Mouse (Mus musculus) hindbrain, embryonic 10.5 days (tissue): Measurements from ENCODE around the gene Ddx42. TPM values are rescaled to one million over a fixed set of nuclear protein-coding genes. Genes with fewer than 3 reads are reported as not detected.

Experiments
- DNase-seq: peaks from one replicate; pipeline ENCODE4 v3.0.0-alpha.2; 2017; ENCODE audit warnings: low spot score
- H3K27ac ChIP-seq: fragments of 300-500 bp; sonication (generic); 2 replicates; pipeline ENCODE4 v1.5.1; 2016; ENCODE audit warnings: mild to moderate bottlenecking, moderate library complexity
- H3K27me3 ChIP-seq: fragments of 300-500 bp; sonication (generic); 2 replicates; pipeline ENCODE4 v1.6.1; 2016; ENCODE audit warnings: mild to moderate bottlenecking; ENCODE audit not compliant: poor library complexity, insufficient read depth, severe bottlenecking
- H3K36me3 ChIP-seq: fragments of 300-500 bp; sonication (generic); 2 replicates; pipeline ENCODE4 v1.6.1; 2016; ENCODE audit warnings: mild to moderate bottlenecking, moderate library complexity
- H3K4me1 ChIP-seq: fragments of 300-500 bp; sonication (generic); replicated peaks from 2 replicates; pipeline ENCODE4 v1.6.1; 2016; ENCODE audit warnings: mild to moderate bottlenecking
- H3K4me3 ChIP-seq: fragments of 300-500 bp; sonication (generic); 2 replicates; pipeline ENCODE4 v1.5.1; 2016; ENCODE audit warnings: mild to moderate bottlenecking, moderate library complexity
- H3K9me3 ChIP-seq: fragments of 300-500 bp; sonication (generic); 2 replicates; pipeline ENCODE4 v1.6.1; 2016; ENCODE audit warnings: mild to moderate bottlenecking, moderate library complexity
- WGBS: fragments of 180-500 bp; shearing (Covaris S2); methylation state at CpG from one replicate; pipeline ENCODE4 v1.1.7; 2016; 5-methylcytosine and 5-hydroxymethylcytosine counted together
- polyA plus RNA-seq: library from polyadenylated mRNA; unstranded; fragments of >200 nt; fragmentation: Nextera tagmentation; extraction: Ambion mirVana; gene quantifications from 2 replicates; pipeline ENCODE4 v1.2.1, GENCODE M21; 2016

Gene Ddx42
- polyA plus RNA-seq, 1 experiment from 2014 or later = 85.6 TPM

- Histone ChIP-seq H3K27me3 (peaks cover 12% of the 10 kb centered on the region; the same call in 1 of the 2 replicates), H3K4me1 (peaks cover 46% of the 10 kb centered on the region), H3K27ac (peak overlapping the region; percentile 17), H3K4me3 (no peak overlapping the region), H3K9me3 (no peaks in the 10 kb centered on the region), H3K36me3 (peaks cover 6% of the 10 kb centered on the region; the same call in 1 of the 2 replicates)
- WGBS = 90% methylated on average over 1 of the region's 1 CpGs
- DNase-seq = no peak
Measured at GRCm38 (mm10) chr11:106274374-106274773, 57.6 kb downstream of the Ddx42 start.

DNA sequence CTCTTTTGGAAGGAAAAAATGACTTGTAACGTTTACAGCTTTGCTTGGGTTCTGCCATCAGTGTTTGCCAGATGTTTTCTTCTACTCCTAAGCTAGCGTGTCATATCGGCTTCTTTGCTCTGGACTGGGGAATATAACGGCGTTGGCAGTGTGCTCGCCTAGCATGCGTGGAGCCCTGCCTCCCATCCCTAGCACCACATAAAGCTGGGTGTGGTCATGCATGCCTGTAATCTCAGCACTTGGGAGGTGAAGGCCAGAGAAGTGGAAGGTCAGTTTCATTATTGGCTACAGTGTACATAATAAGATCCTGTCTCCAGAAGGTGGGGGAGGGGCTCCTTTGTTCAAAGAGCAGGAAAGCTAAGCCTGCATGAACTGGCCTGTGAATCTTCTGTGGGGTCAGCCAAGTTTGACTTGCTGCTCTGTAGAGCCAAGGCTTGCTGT is 58.3 kb downstream of the Ddx42 start:
- H3K36me3 ChIP-seq = peaks cover 6% of the 10 kb centered on the region; the same call in 1 of the 2 replicates
- peaks cover 12% of the 10 kb centered on the region; the same call in 1 of the 2 replicates for H3K27me3 ChIP-seq
- DNase-seq = peak; percentile 21
- peak overlapping the region; percentile 17 for H3K27ac ChIP-seq
- H3K9me3 ChIP-seq = no peaks in the 10 kb centered on the region
- WGBS = 89% methylated on average over 7 of the region's 7 CpGs
- no peak overlapping the region for H3K4me3 ChIP-seq
- H3K4me1 ChIP-seq = peaks cover 44% of the 10 kb centered on the region

DNA sequence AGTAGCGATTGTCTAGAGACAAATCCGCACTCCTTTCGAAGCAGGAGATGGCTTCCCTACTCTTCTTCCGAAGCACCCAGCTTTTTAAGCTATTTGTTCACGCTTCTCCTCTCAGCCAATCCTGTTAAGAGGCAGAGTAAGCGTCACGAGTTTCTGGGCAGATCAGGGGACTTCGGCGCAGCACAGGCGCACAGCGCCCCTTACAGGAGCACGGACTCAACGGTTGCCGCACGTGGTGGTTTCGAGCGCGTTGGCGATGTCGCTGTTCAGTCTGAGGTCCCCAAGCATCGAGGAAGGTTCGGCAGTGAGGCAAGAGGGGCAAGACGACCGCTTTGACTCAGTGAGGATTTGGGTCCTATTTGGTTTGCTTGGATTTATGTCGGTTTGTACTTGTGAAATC is 59.7 kb downstream of the Ddx42 start, which contains the start of gene Tcam1:
Tcam1 (plus strand) TSS at position 219 of the 400 bp plus-strand sequence.
- peaks cover 29% of the 10 kb centered on the region for H3K4me1 ChIP-seq
- H3K27ac ChIP-seq = peak within 1 kb of the TSS; percentile 8; the same call in 1 of the 2 replicates
- 12% methylated on average over 25 of the region's 25 CpGs for WGBS
- H3K4me3 ChIP-seq = peak within 1 kb of the TSS; percentile 20
- no peaks in the 10 kb centered on the region for H3K36me3 ChIP-seq
- peaks cover 12% of the 10 kb centered on the region; the same call in 1 of the 2 replicates for H3K27me3 ChIP-seq
- DNase-seq = peak; percentile 94
- no peaks in the 10 kb centered on the region for H3K9me3 ChIP-seq

DNA sequence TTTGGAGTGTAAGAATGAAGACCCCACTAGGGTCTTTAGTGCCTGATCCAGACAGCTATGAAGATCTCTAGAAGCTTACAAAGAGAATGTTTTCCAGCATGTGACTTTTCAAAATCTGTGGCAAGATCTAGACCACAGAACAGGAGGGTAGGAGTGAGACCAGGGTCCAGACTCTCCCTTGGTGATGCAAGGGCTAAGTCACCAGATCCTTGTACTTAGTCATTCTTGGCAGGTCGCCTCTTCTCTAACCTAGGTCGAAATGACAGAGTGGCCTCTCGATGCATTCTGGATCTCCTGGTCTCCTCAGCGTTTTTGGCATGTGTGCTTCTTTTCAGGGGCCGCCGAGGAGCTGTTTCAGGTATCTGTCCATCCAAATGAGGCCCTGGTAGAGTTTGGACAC is 65.7 kb downstream of the Ddx42 start:
- WGBS = 85% methylated on average over 6 of the region's 6 CpGs
- Histone ChIP-seq H3K4me1 (peaks cover 14% of the 10 kb centered on the region), H3K4me3 (no peak overlapping the region), H3K27me3 (peaks cover 8% of the 10 kb centered on the region; the same call in 1 of the 2 replicates), H3K36me3 (no peaks in the 10 kb centered on the region), H3K27ac (no peak overlapping the region), H3K9me3 (no peaks in the 10 kb centered on the region)
- no peak for DNase-seq

DNA sequence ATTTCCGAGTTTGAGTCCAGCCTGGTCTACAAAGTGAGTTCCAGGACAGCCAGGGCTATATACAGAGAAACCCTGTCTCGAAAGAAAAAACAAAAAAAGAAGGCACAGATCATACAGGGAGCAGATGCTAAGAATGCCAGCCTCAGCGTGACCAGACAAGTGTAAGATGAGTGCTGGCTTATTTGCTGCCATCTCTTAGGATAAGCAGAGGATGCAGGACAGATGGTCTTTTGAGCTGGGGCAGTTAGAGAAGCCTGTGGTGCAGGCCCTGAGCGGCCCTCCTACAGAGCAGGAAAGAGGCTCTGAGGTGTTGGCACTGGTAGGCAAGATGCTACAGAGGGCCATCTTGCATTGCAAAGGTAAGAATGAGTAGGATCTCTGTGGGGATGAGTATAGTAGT is 66.6 kb downstream of the Ddx42 start:
- Histone ChIP-seq H3K4me1 (peaks cover 14% of the 10 kb centered on the region), H3K27ac (no peak overlapping the region), H3K9me3 (no peaks in the 10 kb centered on the region), H3K36me3 (no peaks in the 10 kb centered on the region), H3K27me3 (no peaks in the 10 kb centered on the region), H3K4me3 (no peak overlapping the region)
- no peak for DNase-seq
- 81% methylated on average over 4 of the region's 4 CpGs for WGBS

- WGBS = 74% methylated on average over 8 of the region's 8 CpGs
- DNase-seq = no peak
Measured at GRCm38 (mm10) chr11:106284126-106284525, 67.4 kb downstream of the Ddx42 start.

GRCm38 (mm10) chr11:106286206-106286605 is 69.5 kb downstream of the Ddx42 start:
- no peak for DNase-seq
- Histone ChIP-seq H3K4me1 (peaks cover 14% of the 10 kb centered on the region), H3K9me3 (no peaks in the 10 kb centered on the region), H3K27ac (no peak overlapping the region), H3K4me3 (no peak overlapping the region), H3K27me3 (no peaks in the 10 kb centered on the region), H3K36me3 (no peaks in the 10 kb centered on the region)
- 87% methylated on average over 7 of the region's 7 CpGs for WGBS

More at GRCm38 (mm10) chr11:106284126-106284525, 67.4 kb downstream of the Ddx42 start:
- Histone ChIP-seq H3K27ac (no peak overlapping the region), H3K27me3 (no peaks in the 10 kb centered on the region), H3K4me1 (peaks cover 14% of the 10 kb centered on the region), H3K36me3 (no peaks in the 10 kb centered on the region), H3K4me3 (no peak overlapping the region), H3K9me3 (no peaks in the 10 kb centered on the region)

DNA sequence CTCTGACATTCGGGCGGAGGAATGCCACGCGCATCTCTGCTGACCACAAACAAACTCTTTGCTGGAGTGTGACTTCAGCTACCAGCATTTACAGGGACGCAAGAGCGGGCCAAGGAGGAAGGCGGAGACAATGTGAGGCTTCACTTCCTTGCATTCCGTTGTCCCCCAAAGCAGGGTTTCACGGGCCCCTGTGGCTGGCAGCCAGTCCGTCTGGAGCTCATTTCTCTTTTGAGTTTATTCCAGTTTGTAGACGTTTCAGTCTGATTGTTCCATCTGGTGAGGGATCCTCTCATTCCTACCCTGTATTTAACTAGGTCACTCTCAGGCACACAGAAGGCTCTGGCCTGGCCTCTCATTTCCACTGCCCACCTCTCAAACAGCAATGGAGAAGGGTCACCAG is 70.3 kb downstream of the Ddx42 start:
- Histone ChIP-seq H3K27ac (no peak overlapping the region), H3K4me3 (no peak overlapping the region), H3K9me3 (no peaks in the 10 kb centered on the region), H3K4me1 (peaks cover 10% of the 10 kb centered on the region), H3K36me3 (no peaks in the 10 kb centered on the region), H3K27me3 (no peaks in the 10 kb centered on the region)
- WGBS = 72% methylated on average over 11 of the region's 11 CpGs
- DNase-seq = no peak

GRCm38 (mm10) chr11:106289369-106289768 is 72.6 kb downstream of the Ddx42 start:
- Histone ChIP-seq H3K27ac (no peak overlapping the region), H3K4me3 (no peak overlapping the region), H3K4me1 (peaks cover 5% of the 10 kb centered on the region), H3K36me3 (no peaks in the 10 kb centered on the region), H3K9me3 (no peaks in the 10 kb centered on the region), H3K27me3 (no peaks in the 10 kb centered on the region)
- no peak for DNase-seq
- 74% methylated on average over 8 of the region's 8 CpGs for WGBS

DNA sequence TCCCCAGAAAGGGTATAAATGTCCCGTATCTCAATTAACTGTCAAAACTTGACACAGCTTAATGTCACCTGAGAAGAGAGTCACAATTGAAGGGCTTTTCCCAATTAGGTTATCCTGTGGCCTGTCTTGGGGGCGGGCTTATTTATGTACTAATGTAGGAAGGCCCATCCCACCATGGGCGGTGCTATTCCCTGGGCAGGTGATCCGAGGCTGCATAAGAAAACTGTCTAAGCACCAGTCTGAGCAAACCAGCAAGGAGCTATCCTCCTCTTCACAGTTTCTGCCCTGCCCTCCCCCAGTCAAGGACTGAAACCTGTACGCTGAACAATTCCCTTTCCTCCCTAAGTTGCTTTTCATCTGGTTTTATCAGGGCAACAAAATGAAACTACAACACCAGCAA is 73.7 kb downstream of the Ddx42 start:
- H3K36me3 ChIP-seq = no peaks in the 10 kb centered on the region
- 93% methylated on average over 5 of the region's 5 CpGs for WGBS

GRCm38 (mm10) chr11:106291861-106292260 is 75.1 kb downstream of the Ddx42 start:
- Histone ChIP-seq H3K4me1 (peaks cover 3% of the 10 kb centered on the region), H3K36me3 (no peaks in the 10 kb centered on the region), H3K9me3 (no peaks in the 10 kb centered on the region), H3K27ac (no peak overlapping the region), H3K4me3 (no peak overlapping the region), H3K27me3 (no peaks in the 10 kb centered on the region)
- no peak for DNase-seq
- whole genome bisulfite sequencing = 90% methylated on average over 2 of the region's 2 CpGs

More for the DNA sequence above, 73.7 kb downstream of the Ddx42 start:
- Histone ChIP-seq H3K27ac (no peak overlapping the region), H3K27me3 (no peaks in the 10 kb centered on the region), H3K9me3 (no peaks in the 10 kb centered on the region), H3K4me1 (peaks cover 5% of the 10 kb centered on the region), H3K4me3 (no peak overlapping the region)
- DNase-seq = no peak
